Comparison of ENCODE assay signal across 14 mouse cellular contexts in the genomic region with DNA sequence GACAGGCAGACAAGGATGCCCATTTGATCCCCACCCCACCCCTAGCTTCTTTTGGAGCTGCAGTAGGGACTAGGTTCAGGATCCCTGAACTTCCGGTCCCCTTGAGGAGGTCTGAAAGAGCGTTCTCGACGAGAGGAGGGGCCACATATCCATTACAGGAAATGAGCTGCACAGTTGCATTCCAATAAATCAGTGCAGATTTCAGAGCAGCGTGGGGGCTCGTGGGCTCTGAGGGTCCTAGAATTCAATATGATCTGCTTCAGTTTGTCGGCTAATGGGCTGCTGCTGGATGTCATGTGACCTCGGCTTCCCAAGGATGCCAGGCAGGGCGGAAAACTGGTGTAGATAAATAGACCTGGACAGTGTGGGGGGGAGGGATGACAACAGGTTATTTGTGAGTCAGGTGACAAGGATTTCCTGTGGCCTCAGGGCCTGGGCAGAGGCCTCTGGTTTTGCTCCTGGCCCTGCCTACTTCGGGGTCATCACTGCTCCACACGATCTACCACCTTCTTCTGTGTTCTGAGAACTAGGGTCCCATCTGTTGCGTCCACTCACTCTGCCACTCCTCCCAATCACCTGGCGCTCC.
DNase-seq lines count a peak whose midpoint lies in the region; ATAC-seq lines count a peak whose summit lies in the region.
"Had no signal": no experiment of that assay in that cellular context is flagged by ENCODE, and none has a peak within 500 bp of the region (broad histone marks: within the 10 kb centered on the region; RNA-seq: fewer than 3 reads in every experiment).

No protein-coding gene starts in this region.

- peak overlapping the region; percentile 20; the same call in 1 of the 2 replicates for H3K4me2 ChIP-seq in heart, embryonic 16.5 days (ENCODE audit: low read depth, low read length)
- H3K4me2 ChIP-seq in lung, embryonic 16.5 days (ENCODE audit: low read depth, low read length) = peak overlapping the region; percentile 28
- peak overlapping the region; percentile 20; the same call in 1 of the 2 replicates for H3K4me2 ChIP-seq in embryonic facial prominence, embryonic 12.5 days (replicated peaks)
- H3K4me2 ChIP-seq: midbrain, embryonic 12.5 days had no signal

- H3K4me1 ChIP-seq in heart, embryonic 16.5 days (ENCODE audit: control insufficient read depth, insufficient read depth, low read length) = no peaks in the 10 kb centered on the region
- peaks cover 4% of the 10 kb centered on the region; the same call in 1 of the 2 replicates for H3K4me1 ChIP-seq in lung, embryonic 16.5 days (replicated peaks; ENCODE audit: control insufficient read depth, insufficient read depth, low read length)
- peaks cover 18% of the 10 kb centered on the region for H3K4me1 ChIP-seq in embryonic facial prominence, embryonic 12.5 days
- H3K4me1 ChIP-seq: midbrain, embryonic 12.5 days had no signal

- WGBS in heart, embryonic 16.5 days = 54% methylated on average over 13 of the region's 13 CpGs
- WGBS in lung, embryonic 16.5 days = 39% methylated on average over 13 of the region's 13 CpGs
- 29% methylated on average over 13 of the region's 13 CpGs for WGBS in embryonic facial prominence, embryonic 12.5 days

- no peaks in the 10 kb centered on the region for H3K27me3 ChIP-seq in heart, embryonic 16.5 days (ENCODE audit: control insufficient read depth, insufficient read depth, low read length)
- no peaks in the 10 kb centered on the region for H3K27me3 ChIP-seq in lung, embryonic 16.5 days (ENCODE audit: control insufficient read depth, insufficient read depth, low read depth, low read length)
- H3K27me3 ChIP-seq in embryonic facial prominence, embryonic 12.5 days = no peaks in the 10 kb centered on the region
- H3K27me3 ChIP-seq: midbrain, embryonic 12.5 days had no signal

- H3K27ac ChIP-seq in heart, embryonic 16.5 days (ENCODE audit: low read length) = no peak overlapping the region
- H3K27ac ChIP-seq in lung, embryonic 16.5 days (ENCODE audit: low read length) = no peak overlapping the region
- peak overlapping the region; percentile 71 for H3K27ac ChIP-seq in embryonic facial prominence, embryonic 12.5 days
- H3K27ac ChIP-seq: midbrain, embryonic 12.5 days had no signal

- no peak overlapping the region for H3K9ac ChIP-seq in heart, embryonic 16.5 days (ENCODE audit: low read length)
- no peak overlapping the region for H3K9ac ChIP-seq in lung, embryonic 16.5 days (ENCODE audit: low read length)
- no peak overlapping the region for H3K9ac ChIP-seq in embryonic facial prominence, embryonic 12.5 days
- H3K9ac ChIP-seq: liver, postnatal 0 days; midbrain, embryonic 12.5 days had no signal

- H3K4me3 ChIP-seq in heart, embryonic 16.5 days (ENCODE audit: low read length) = no peak overlapping the region
- H3K4me3 ChIP-seq in lung, embryonic 16.5 days (ENCODE audit: low read length) = no peak overlapping the region
- no peak overlapping the region for H3K4me3 ChIP-seq in embryonic facial prominence, embryonic 12.5 days
- H3K4me3 ChIP-seq: midbrain, embryonic 12.5 days had no signal

- H3K9me3 ChIP-seq in heart, embryonic 16.5 days (replicated peaks; ENCODE audit: control insufficient read depth, low read length) = peaks cover 3% of the 10 kb centered on the region
- H3K9me3 ChIP-seq in lung, embryonic 16.5 days (ENCODE audit: control insufficient read depth, low read length) = peaks cover 3% of the 10 kb centered on the region; the same call in 1 of the 2 replicates
- H3K9me3 ChIP-seq in embryonic facial prominence, embryonic 12.5 days = no peaks in the 10 kb centered on the region
- H3K9me3 ChIP-seq: midbrain, embryonic 12.5 days had no signal

- no peak for DNase-seq in heart, adult 18-20 months
- DNase-seq in lung, postnatal 10 days = no peak
- peak; percentile 61 for DNase-seq in mesoderm, embryonic 11.5 days (ENCODE audit: low read depth, low spot score)
- DNase-seq in left cerebral cortex, adult 18-20 months (ENCODE audit: low spot score in 2 of 2) = no peak
- DNase-seq in yolk sac, embryonic 10.5 days (ENCODE audit: low spot score) = no peak
- DNase-seq: adrenal gland, adult 2 months; cerebellum, postnatal 14 days; heart, postnatal 14 days; liver, postnatal 0 days; right cerebral cortex, postnatal 25 days had no signal

- no peaks in the 10 kb centered on the region for H3K36me3 ChIP-seq in heart, embryonic 16.5 days (ENCODE audit: control insufficient read depth, insufficient read depth)
- H3K36me3 ChIP-seq in lung, embryonic 16.5 days (ENCODE audit: control insufficient read depth, insufficient read depth, low read length) = no peaks in the 10 kb centered on the region
- no peaks in the 10 kb centered on the region for H3K36me3 ChIP-seq in embryonic facial prominence, embryonic 12.5 days
- H3K36me3 ChIP-seq: midbrain, embryonic 12.5 days had no signal

- no peak for ATAC-seq in heart, embryonic 16.5 days (replicated peaks; ENCODE audit: extremely low read depth, insufficient read depth, low FRiP score)
- 0 out of 2 replicates have a peak, but pooled peaks have one; percentile 26 for ATAC-seq in lung, embryonic 16.5 days (ENCODE audit: low read depth)
- ATAC-seq in embryonic facial prominence, embryonic 12.5 days (ENCODE audit: insufficient number of reproducible peaks, insufficient read depth, low FRiP score, low TSS enrichment) = peak; percentile 25; the same call in 1 of the 2 replicates
- ATAC-seq: liver, postnatal 0 days had no signal
